Mouse (Mus musculus): ENCODE measurements at regions not wholly inside any gene's neighbourhood (a gene's known extent, or its start where the extent isn't known, plus 50 kb on each side); places are given as distances from the start of the nearest gene placed in this dataset.

GRCm38 (mm10) chr9:33238846-33239245 is 602.8 kb downstream of the Ets1 start:
- DNase-seq: no peak

- no peak for DNase-seq
These were observed 604.5 kb downstream of the Ets1 start for GRCm38 (mm10) chr9:33240506-33240905.

- no peak for DNase-seq
These were observed 605.1 kb downstream of the Ets1 start for GRCm38 (mm10) chr9:33240914-33241635.

GRCm38 (mm10) chr9:33246932-33247331 is 610.9 kb downstream of the Ets1 start:
- peak; percentile 14 to 28 for DNase-seq

- DNase-seq: no peak
These were observed 622.2 kb downstream of the Ets1 start for GRCm38 (mm10) chr9:33258241-33258640.

- DNase-seq: peak in 1 of 2 experiments; percentile 3
These were observed 624.1 kb downstream of the Ets1 start for GRCm38 (mm10) chr9:33260171-33260570.

GRCm38 (mm10) chr9:33289381-33289780 is 653.4 kb downstream of the Ets1 start:
- DNase-seq: no peak

- DNase-seq: no peak
These were observed 656.1 kb downstream of the Ets1 start for GRCm38 (mm10) chr9:33292116-33292515.

GRCm38 (mm10) chr9:33295925-33296324 is 659.9 kb downstream of the Ets1 start:
- DNase-seq: no peak

GRCm38 (mm10) chr9:33319525-33320025 is 683.6 kb downstream of the Ets1 start:
- DNase-seq: no peak

- DNase-seq: no peak
These were observed 691.7 kb downstream of the Ets1 start for GRCm38 (mm10) chr9:33327722-33328121.

GRCm38 (mm10) chr9:33350258-33350657 is 714.2 kb downstream of the Ets1 start:
- DNase-seq: no peak

GRCm38 (mm10) chr9:33356621-33357020 is 720.6 kb downstream of the Ets1 start:
- no peak for DNase-seq

- no peak for DNase-seq
These were observed 724.9 kb downstream of the Ets1 start for GRCm38 (mm10) chr9:33360966-33361365.

- DNase-seq: no peak
These were observed 753.1 kb downstream of the Ets1 start for GRCm38 (mm10) chr9:33389170-33389569.

- no peak for DNase-seq
These were observed 768.7 kb downstream of the Ets1 start for GRCm38 (mm10) chr9:33404691-33405090.

- no peak for DNase-seq
These were observed 771.5 kb downstream of the Ets1 start for GRCm38 (mm10) chr9:33407517-33407916.

GRCm38 (mm10) chr9:33423781-33424180 is 787.8 kb downstream of the Ets1 start:
- DNase-seq: no peak

GRCm38 (mm10) chr9:33436459-33436858 is 800.4 kb downstream of the Ets1 start:
- no peak for DNase-seq

- DNase-seq: no peak
These were observed 806.2 kb downstream of the Ets1 start for GRCm38 (mm10) chr9:33442266-33442665.

GRCm38 (mm10) chr9:33445902-33446301 is 809.9 kb downstream of the Ets1 start:
- no peak for DNase-seq

GRCm38 (mm10) chr9:33475106-33475505 is 839.1 kb downstream of the Ets1 start:
- no peak for DNase-seq

- no peak for DNase-seq
These were observed 847.0 kb downstream of the Ets1 start for GRCm38 (mm10) chr9:33482845-33483540.

- DNase-seq: no peak
These were observed 847.5 kb downstream of the Ets1 start for GRCm38 (mm10) chr9:33483541-33483846.

Data from thymus, postnatal 36 days (tissue).